Mouse (Mus musculus) mesoderm, embryonic 11.5 days (tissue): ENCODE data around the gene Gm17359.
"Not testable (repeated sequence)": the region's sequence is repeated elsewhere in the genome, so short reads cannot be mapped to it uniquely, and the experiment has no call there.

Source experiments
- DNase-seq: peaks from one replicate; pipeline ENCODE4 v3.0.0-alpha.2; 2012; ENCODE audit warnings: low read depth, low spot score

Gene Gm17359

DNA sequence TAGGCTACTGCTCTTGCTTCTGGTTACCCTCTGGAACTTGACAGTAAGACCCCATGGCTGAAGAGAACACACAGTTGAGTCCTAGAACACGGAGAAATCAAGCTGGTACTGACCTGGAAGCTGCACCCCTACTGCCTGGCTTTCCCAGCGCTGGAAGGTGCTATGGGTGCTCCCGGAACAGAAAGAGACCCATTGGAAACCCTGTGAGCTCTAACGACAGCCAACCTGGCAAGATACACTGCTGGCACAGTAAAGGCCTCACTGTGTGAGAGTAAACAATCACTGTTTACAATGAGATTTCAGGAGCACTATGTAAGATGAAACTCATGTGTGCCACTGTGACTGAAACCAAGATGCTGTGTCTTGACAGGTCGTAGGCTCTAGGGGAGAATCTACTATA lies 78.6 kb downstream of the Gm17359 start:
- DNase-seq: no peak

DNA sequence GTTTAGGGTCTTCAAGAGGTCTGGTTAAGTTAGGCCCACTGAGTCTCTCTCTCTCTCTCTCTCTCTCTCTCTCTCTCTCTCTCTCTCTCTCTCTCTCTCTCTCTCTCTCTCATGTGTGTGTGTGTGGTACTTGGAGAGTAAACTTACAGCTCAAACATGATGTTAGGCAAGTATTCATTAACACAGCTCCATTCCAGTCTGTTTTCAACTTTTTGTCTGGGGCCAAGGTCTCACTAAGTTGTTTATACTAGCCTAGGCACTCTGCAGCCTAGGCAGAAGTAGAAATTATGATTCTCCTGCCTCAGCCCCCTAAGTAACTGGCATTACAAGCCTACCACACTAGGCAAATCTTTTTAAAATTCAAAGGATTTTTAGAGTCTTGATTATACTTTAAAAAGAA lies 79.5 kb downstream of the Gm17359 start:
- DNase-seq: no peak

DNA sequence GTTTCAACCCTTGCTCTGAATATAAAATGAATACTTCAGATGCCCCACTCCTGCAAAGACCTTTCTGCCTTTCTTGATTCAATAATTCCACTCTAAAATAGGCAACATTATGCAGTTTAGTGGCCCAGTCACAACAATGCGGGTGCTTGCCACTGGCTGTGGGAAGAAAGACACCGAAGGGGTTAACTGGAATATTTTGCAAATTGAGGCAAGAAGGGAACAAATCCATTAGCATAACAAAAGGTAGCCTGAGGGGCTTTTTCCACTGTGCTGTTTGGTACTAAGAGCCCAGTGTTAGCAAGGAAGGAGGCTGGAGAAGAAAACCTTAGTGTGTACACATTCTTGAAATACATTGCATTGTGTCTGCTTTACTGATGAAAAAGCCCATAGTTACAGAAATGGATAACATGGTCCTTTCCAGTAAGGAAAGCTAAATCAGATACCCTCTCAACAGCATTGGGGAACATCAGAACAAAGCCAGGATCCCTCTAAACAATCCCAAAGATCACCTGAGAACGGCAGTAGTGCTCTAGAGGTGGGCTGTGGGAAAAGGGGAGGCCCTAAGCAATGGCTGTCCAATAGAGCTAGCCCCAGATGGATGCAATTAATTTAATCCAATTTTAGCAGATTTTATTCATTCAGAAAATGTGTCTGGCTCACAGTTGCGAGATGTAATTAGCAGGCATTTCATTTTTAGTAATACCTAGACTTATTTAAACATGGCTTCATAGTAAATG lies 80.7 kb downstream of the Gm17359 start:
- peak; percentile 66 for DNase-seq

DNA sequence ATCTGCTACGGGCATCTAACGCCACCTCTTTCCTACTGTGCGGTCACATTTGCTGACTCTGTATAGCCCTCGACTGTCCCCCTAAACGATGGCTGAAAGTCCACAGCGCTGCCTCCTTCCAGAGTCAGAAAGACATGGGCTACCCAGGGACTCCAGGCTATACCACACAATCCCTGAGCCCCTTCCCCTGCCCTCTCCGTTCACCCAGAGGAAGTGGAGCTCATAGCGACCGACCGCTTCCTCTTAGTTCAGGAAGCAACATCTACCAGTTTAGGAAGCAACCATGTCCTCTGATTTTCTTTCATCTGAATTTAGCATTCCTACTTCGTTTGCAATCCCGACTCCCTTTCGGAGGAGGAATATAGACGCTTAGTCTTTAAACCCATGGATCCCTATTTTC lies 82.5 kb downstream of the Gm17359 start:
- no peak for DNase-seq

DNA sequence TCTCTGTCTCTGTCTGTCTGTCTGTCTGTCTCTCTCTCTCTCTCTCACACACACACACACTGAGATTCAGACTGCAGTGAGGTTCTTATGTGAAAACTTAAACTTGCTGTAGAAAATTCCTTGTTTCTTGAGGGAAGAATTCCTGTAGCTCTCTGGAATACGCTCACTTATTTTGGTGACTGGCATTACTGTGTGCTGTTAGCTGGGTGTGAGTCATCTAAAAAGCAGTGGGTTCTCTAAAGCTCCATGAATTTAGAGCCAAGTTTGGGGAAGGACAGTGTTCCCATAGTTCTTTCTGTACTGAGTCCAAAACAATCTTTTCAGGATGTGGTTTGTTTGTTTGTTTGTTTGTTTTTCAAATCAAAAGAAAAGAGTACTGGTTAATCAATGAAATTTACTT lies 89.0 kb downstream of the Gm17359 start:
- no peak for DNase-seq

DNA sequence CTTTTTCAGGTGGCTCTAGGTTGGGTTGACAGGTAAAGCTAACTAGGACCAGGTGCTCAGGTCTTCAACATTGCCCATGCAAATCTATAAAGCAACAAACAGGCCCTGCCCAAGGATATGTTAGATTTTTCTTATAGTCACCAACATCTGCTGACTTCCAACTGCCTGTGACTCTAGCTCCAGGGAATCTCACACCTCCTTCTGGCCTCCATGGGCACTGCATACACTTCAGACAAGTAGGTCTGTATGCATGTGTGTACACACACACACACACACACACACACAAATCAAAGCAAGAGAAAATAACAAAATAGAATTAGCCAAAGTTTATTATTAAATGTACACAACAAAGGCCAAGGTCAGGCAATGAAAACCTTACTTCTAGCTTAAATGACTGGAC lies 97.1 kb downstream of the Gm17359 start:
- DNase-seq: no peak

DNA sequence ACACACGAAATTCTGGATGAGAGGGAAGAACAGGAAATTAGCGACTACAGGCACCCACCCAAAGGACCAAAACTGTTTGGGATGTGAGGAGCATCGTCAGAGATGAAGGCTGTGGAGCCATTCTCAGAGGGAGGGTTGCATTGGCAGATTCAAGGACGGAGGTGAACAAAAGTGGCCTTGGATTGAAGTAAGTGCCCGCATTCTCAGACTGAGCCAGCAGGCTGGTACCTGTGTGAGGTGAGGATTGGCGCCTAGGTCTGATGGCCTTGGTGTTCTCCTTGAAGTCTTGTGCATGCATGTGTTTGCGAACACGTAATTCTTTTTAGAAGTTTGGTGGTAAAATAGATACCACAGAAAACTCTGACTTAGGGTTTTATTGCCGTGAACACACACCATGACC lies 98.0 kb downstream of the Gm17359 start:
- no peak for DNase-seq

DNA sequence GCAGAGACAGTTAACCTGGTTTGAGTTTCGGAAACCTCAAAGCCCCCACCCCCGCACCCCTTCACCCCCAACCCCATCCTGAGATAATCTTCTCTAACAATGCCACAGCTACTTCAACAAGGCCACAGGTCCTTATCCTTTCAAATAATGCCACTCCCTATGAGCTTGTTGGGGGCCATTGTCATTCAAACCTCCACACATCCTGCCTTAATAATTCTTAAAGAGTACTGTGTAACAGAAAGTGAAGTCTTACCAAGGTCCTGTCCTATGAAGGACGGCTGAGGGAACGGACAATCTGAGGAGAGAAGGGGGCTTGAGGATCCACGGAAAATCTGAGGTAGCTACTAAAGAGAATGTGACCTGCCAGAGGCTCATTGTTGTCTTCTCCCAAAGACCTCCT lies 98.5 kb downstream of the Gm17359 start:
- DNase-seq: no peak

DNA sequence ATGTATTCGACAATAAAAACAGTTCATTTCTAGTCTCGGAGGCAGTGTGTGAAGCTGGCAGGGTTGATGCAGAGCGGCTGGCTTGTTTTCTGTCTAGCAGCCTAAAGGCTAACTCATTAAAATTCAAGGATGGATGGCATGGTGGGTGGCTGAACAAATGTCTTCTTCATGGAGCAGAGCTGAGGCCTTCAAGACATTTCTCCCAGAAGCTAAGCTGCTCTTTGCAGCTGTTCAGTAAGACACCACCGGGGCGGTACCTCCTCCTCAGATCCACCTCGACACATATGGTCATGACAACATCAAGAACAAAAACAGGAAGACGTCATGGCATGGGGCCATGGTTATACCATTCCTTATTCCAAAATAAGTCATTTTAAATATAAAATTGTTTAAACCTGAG lies 99.7 kb downstream of the Gm17359 start:
- DNase-seq: no peak

DNA sequence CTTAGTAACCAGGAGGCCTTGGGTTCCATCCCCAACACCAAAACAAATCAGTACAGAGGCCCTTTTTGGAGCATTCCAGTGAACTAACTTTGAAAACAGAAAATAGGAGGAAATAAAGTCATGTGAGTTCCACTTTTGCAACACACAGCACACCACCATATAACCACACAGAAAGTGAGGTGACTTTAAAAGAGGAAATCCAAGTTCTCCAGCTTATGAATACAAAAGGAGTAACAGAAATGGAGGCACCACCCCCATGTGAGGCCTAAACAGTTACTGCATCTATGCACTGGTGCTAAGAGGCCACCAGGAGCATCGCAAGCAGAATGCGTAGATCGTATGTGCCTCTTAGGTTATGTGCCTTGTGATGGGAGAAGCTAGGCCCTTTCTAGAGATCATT lies 101.8 kb downstream of the Gm17359 start:
- no peak for DNase-seq

DNA sequence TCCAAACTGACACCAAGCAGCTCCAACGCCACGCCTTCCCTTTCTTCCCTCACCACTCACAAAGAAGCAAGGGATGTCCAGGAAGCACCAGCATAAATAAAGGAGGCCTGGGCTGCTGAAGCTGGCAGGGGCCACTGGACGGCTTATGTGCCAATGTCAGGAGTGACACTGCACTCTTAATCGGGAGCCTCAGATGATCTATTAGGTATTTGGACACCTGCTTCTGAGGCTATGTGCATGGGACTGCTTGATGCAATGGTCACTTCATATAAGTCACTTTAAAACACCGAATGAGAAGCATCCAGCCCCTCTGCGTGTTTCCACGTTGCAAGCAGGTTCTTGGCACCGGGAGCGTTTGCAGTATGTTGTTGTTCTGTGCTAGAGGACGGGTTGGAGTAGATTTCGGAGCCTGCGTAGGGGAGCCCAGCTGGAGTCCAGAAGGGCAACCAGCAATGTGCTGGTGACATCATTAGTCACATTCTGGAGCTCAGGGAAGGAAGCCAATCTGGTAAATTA lies 104.6 kb downstream of the Gm17359 start:
- no peak for DNase-seq

DNA sequence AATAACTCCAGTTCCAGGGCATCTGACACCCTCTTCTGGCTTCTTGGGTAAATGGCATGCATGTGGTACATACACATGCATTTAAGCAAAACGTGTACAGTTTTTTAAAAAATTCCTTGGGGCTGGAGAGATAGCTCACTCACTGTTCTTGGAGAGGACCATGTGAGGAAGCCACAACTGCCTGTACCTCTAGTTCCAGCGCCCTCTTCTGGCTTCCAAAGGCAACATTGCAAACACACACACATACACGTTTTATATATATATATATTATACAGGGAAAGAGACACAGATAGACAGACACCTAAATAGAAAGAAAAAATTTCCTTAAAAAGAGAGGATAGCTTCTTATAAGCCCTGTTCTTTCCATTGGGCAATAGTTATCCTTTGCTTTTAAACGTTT lies 107.4 kb downstream of the Gm17359 start:
- DNase-seq: no peak

DNA sequence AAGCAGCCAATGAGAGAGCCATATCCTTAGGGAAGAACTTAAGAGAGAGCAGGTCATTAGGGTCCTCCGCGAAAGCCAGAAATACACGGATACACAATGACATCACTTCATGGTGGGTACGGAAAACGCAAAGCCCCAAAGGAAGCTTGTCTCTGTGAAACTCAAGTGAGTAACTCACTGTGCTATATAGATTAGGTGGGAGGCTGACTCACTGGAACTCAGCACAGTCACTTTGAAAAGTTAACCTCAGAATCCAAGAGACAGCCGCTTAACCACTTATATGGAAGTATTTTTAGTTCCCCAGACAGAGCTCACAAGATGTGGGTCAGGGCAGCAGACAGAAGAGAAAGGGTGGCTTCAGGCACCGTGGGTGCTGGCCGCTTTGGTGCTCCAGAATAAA lies 108.6 kb downstream of the Gm17359 start:
- DNase-seq: no peak

DNA sequence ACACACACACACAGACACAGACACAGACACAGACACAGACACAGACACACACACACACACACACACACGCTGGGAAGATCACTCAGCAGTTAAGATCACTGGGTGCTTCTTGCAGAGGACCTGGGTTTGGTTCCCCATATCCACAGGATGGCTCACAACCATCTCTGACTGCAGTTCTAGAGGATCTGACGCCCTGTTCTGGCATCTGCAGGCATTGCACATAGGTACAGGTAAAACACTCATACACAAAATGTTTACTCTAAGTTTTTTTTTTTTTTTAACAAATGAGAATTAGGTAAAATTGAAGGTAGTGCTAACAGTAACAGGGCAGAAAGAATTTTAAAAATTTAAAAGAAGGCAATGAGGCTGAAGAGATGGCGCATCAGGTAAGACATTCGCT lies 109.7 kb downstream of the Gm17359 start:
- no peak for DNase-seq

DNA sequence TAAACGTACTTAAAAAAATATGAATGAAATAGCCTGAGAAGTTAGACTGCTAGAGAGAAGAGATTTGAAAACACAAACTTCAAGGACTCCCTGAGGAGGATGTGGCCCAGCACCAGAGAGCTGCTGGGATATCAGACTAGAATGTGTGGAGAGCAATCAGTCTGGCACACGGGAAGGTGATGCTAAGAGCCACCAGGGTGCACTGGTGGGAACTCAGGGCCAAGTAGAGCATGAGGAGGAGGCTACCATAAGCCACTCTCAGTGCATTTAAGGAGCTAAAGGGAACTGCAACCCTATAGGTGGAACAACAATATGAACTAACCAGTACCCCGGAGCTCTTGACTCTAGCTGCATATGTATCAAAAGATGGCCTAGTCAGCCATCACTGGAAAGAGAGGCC lies 110.2 kb downstream of the Gm17359 start:
- not testable (repeated sequence) for DNase-seq

DNA sequence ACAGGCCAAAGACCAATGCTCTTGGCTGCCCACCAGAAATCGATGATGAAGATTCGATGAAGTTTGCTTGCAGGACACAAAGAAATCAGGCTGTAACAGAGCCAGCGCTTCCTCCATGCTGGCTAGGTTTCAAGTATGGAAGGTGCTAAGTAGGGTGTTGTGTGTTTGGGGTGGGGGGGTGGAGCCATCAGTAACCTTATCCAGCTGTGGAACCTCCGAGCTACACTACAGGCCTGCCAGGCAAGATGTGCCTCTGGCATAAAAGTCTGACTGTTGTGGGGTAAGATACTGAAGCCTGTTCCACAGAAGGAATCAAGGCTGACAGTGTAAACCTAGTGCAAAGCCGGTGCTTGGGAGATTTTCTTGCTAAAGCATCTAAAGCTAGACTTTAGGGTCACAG lies 112.0 kb downstream of the Gm17359 start:
- DNase-seq: no peak

DNA sequence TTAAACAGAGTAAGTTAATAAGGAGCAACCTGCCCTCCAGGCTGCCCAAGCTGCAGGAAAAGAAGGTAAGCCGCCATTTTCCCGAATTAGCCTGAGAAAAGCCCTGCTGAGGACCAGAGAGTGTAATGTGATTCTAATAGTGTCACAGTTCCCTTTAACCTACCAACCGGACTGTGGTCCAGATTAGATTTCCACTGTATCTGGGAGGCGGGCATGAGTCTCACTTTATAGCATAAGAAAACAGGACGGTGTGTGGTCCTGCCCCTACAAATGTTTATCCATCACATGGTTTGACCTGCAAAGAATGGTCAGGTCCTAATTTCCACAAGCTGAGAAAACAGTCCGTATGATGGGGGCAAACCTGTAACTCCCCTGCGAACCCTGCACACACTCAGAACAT lies 112.9 kb downstream of the Gm17359 start:
- peak; percentile 20 for DNase-seq

DNA sequence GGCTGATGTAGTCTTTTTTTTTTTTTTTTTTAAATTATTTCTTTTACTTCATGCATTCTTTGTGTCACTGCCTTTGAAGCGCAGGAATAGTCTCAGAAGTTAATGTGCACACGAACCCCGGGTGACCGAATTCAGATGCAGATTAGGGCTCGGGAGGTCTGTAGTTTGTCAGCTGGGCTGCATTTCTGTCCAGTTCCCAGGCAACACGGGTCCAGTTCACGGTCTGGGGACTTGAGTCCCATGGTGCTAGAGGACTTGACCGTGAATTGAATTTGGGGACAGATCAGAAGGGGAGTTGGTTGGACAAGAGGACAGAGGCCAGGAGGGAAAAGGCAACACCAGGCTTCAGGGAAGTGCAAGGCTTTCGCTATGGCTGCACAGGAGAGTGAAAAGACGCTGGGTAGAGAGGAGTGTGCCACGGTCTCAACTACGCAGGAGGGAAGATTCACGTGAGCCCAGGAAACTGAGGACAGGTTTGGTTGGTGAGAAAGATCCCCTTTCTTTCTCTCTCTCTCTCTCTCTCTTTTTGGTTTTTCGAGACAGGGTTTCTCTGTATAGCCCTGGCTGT lies 116.3 kb downstream of the Gm17359 start:
- peak; percentile 77 for DNase-seq

DNA sequence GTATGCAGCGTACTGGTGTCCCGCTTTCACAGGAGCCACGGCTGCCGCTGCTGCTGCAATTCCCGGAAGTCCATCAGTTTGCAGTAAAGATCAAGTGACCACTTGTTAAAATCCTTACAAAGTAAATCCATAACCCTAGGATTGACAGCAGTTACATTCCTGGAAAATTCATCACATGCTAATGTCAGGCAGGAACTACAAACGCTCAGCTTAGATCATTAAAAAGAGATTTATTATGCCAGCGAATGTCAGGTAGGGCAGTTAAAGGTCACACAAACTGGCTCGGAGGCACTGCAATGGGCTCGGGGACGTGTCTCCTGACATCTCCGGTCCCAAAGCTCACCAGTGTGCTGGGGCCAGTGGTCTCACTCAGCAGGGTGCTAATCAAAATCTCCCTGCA lies 119.3 kb downstream of the Gm17359 start:
- peak; percentile 57 for DNase-seq

DNA sequence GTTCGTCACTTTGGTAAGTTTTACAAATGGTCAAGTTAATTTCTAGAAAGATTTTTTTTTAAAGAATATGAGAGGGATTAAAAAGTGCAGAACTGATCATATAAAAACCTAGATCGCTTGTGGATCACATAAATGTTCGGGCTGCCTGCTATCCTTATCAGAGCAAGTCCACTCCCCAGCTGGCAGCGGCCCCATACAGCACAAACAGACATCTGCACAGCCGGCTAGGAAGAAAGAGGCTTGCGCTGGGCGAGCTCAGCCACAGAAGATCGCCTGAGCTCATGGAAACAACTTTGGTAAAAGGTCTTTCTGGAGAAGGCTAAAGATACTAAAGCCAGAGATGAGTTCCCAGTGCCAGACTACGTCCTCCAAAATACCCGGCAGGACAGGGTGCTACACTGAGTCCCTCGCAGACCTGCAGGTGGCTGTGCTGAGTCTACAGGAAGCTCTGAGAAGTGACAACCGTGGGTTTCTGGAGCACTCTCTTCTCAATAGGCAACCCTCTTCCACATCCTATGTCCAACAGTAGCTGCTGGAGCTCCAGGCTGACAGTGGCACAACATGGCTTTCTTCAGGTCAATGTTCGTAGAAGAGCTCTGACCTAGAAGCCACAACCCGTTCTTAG lies 122.3 kb downstream of the Gm17359 start:
- no peak for DNase-seq

DNA sequence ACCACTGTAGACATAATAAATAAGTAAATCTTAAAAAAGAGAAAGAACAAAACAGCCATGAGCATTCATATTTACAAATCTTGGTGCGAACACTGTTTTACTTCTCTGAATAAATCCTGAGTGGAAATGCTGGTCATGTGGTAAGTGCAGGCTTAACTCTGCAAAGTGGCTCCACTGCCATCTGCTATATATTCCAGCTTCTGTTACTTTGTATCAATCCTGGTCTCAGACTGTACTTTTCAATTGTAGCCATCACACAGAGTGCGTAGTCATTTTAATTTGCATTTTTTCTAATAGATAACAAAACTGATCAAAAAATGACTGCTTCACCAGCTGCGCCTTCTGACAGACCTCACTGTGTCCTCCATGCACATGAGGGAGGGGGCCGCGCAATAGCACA lies 133.0 kb downstream of the Gm17359 start:
- DNase-seq: no peak

DNA sequence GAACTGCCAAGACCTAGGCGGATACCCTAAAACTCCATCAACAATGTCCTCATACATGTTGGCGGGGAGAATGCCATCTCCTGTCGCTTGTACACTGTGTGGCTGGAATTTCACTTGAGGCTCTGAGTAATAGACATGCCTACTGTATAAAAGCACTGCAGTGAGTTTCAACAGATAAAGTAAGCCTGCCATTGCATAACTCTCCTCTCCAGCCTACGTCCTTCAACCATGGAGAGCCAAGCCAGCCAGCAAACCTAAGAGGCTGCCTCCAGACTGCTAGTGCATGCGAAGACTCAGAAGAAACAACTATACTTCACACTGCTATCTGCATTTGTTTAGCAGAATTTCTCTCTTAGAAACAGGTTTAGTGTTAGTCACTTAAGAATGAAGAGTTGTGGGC lies 135.9 kb downstream of the Gm17359 start:
- no peak for DNase-seq

DNA sequence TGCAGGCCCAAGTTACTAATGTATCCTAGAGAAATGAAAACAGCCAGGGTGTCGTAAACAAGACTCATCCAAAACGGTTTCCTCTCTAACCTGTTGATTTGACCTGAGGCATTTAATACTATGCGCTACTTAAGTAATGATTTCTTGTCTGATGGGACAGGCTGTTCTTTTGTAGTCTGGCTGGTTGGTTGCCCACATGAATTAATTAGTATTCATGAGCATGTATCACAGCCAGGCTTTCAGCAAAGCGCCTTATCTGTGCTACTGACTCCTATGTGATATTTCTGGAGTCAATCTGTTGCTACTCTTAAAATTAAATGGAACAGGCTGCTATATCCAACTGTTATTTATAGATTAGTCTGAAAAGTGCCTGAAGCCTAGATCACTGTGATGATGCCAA lies 138.4 kb downstream of the Gm17359 start:
- DNase-seq: peak; percentile 19
